Mouse (Mus musculus) thymus, postnatal 10 days (tissue): Measurements from ENCODE around the gene Rcor1.
A peak's percentile ranks its signal among the peaks of the same experiment; 100 is the strongest.
"Not testable (repeated sequence)": the region's sequence is repeated elsewhere in the genome, so short reads cannot be mapped to it uniquely, and the experiment has no call there.

Source experiments
- DNase-seq, 2 experiments: peaks; one replicate each; pipeline ENCODE4 v3.0.0; 2021; ENCODE audit warnings: low spot score in 2 of 2

The Rcor1 gene

DNA sequence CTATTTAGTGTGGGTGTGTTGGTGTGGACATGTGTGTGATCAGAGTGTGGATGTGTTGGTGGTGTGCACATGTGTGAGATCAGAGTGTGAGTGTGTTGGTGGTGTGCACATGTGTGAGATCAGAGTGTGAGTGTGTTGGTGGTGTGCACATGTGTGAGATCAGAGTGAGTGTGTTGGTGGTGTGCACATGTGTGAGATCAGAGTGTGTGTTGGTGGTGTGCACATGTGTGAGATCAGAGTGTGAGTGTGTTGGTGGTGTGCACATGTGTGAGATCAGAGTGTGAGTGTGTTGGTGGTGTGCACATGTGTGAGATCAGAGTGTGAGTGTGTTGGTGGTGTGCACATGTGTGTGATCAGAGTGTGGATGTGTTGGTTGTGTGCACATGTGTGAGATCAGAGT lies 30.1 kb downstream of the Rcor1 start:
- DNase-seq = not testable (repeated sequence)

DNA sequence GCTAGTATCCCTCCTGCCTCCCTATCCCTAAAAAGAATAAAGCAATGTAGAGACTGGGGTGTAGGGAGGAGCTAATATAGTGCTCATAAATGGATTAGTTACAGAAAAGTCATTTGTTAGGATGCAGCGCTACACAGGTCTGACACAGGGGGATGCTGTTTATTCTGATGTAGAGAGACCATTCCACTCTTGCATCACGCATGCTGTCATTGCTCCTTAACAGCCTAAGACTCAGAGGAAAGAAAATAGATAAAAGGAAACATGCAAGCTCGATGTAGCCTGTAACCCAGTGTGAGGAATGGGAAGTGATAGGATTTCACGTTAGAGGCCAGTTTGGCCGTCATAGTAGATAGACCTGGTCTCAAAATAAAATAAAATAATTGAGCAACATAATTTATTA lies 31.9 kb downstream of the Rcor1 start:
- no peak for DNase-seq

DNA sequence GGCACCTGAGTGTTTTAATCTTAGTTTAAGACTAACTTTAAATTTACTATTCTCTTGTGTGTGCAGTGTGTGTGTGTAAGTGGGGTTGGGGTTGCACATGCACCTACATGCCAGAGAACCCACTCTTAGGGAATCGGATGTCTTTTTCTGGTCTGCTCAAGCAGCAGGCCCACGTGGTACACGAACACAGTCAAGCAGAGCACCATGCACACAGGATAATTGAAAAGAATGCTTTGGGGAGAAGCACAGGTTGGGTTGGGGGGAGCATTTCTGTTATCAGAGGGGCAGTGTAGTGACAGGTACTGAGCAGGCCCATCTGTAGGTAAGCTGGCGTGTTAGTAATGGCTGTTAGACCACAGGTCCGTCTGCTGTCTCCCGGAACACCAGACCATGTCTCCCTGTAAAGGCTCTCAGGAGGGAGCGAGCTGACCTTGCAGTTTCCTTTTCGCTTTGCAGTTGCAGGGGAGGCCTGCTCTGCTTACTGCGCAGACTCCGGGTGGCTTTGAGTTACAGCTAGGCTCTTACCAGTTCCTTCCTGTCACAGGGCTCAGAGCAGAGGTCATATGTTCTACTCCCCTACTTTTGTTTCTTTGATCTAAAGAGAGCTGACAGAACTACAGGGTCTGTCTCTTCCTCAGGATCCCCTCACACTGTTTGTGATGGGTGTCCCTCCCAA lies 32.5 kb downstream of the Rcor1 start:
- peak; percentile 80 for DNase-seq

GRCm38 (mm10) chr12:111076385-111076965 lies 37.3 kb downstream of the Rcor1 start:
- DNase-seq = no peak

- DNase-seq = no peak
Measured at GRCm38 (mm10) chr12:111085579-111085978, 46.4 kb downstream of the Rcor1 start.

DNA sequence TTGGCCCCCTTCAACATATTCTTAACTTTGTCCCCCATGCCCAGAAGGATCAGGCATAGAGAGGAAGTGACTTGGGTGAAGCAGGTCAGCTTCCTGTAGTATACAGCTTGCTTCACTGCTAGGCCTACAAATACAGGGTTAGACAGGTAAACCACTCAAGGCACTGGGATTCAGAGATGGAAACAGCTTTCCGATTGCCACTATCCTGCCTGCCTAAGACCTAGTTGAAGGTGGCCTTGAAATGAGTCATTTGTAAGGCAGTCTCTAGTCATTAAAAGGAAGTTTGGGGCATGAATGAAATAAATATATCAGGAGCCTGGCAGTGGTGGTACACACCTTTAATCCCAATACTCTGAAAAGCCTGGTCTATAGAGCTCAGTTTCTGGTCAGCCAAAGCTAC lies 47.9 kb downstream of the Rcor1 start:
- DNase-seq = no peak

DNA sequence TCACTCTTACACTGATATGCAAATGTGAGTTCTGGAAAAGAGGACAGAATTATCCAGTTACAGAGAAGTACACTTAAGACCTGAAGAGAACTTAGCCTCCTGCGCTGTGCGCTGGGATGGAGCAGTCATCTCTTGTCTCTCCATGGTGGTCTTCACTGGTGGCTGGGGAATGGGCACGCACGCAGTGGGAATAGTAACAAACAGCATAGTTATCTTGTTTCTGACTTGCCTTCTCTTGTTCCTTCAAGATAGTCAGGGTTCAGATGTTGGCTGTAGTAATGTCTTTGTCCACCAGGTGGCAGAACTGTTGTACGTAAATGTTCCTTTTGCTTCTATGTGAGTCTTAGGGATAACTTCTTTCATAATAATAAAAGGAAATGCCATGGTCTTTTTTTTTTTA lies 49.0 kb downstream of the Rcor1 start:
- DNase-seq = peak; percentile 50 to 73

DNA sequence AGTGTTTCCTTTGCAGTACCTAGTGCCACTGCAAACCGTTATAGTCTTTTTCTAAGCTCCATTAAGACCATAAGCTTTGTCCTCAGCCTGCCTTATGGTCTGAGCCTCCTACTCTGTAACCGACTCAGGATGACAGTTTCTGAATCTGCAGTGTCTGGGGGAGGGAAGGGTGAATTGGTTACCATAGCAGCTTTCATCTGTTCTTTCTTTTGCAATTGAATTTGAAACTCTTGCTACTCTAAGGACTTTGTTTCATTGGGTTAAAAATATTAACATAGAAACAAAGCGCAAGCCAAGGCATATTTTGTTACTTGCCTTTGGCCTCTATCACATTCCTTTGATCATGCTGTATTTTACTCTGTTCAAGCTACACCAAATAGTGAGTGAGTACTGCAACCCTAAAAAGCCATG lies 49.6 kb downstream of the Rcor1 start:
- no peak for DNase-seq

GRCm38 (mm10) chr12:111089145-111089544 lies 50.0 kb downstream of the Rcor1 start:
- DNase-seq = no peak

DNA sequence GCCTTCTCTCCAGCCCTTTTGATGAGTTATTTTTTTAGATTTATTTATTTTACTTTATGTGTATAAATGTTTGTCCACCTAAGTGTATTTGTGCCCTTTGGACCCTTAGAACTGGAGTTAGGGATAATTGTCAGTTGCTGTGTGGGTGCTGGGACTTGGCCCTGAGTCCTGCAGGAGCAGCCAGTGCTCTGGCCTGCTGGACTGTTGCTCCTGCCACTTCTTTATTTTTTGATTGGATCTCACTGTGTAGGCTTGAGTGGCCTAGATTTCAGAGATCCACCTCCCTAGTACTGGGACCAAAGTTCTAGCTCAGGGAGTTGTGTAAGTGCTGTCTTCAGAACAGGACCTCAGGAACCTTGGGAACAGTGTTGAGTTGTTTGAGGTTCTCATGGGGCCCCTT lies 51.6 kb downstream of the Rcor1 start:
- no peak for DNase-seq

GRCm38 (mm10) chr12:111091981-111092380 lies 52.8 kb downstream of the Rcor1 start:
- DNase-seq = no peak

DNA sequence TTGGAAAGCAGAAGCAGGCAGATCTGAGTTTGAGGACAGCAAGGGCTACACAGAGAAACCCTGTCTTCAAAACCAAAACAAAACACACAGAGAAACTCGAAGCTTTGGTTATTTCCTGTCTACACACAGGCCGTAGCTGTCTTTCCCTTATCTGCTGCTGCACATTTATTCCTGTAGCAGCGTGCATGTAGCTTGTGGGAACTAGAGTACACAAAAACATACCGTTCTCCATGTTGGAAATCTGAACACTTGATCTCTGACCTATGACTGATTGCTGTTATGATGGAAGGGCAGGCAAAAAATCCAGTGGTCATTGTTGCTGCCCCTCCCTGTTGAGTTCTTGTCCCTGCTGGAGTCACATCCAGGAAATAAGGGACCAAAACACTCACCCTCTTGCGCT lies 54.9 kb downstream of the Rcor1 start:
- no peak for DNase-seq

DNA sequence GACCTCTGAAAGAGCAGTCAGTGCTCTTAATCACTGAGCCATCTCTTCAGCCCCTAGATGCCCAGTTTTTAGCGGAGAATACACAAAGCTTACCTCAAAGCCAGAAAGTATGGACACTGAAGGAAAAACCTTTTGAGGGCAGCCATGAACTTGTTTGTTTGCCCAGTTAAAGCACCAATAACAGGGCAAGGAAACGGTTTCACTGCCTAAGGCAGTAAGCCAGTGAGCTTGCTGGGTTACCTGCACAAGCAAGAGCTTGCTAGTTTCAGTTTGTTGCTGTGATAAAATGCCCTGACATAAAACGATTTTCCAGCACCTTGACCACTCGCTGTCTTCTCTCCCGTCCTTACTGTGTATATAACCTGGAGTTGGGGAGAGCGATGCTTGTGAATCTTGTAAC lies 55.9 kb downstream of the Rcor1 start:
- DNase-seq = no peak

- DNase-seq = no peak
Measured at GRCm38 (mm10) chr12:111096249-111096648, 57.1 kb downstream of the Rcor1 start.

- DNase-seq = no peak
Measured at GRCm38 (mm10) chr12:111097036-111097435, 57.9 kb downstream of the Rcor1 start.

- DNase-seq = no peak
Measured at GRCm38 (mm10) chr12:111111176-111111575, 72.0 kb downstream of the Rcor1 start.

DNA sequence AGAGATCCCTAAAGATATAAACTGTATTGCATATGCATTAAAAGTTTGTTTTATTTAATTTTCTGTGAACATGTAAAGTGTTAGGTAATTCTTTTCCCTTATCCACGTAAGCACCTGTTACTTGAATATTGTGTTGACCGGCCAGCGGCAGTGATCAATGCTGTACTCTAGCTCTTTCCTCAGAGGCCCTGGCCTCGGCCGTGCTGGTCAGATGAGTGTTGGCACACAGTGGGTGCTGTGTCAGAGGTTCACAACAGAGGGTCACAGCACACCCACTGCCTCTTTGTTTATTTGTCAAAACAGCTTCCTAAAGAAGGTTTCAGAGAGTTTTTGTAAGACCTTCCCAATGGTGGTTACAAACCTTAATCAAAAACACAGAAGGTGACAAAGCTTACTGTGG lies 75.4 kb downstream of the Rcor1 start:
- DNase-seq = no peak

GRCm38 (mm10) chr12:111119506-111120085 lies 80.4 kb downstream of the Rcor1 start:
- DNase-seq = no peak

DNA sequence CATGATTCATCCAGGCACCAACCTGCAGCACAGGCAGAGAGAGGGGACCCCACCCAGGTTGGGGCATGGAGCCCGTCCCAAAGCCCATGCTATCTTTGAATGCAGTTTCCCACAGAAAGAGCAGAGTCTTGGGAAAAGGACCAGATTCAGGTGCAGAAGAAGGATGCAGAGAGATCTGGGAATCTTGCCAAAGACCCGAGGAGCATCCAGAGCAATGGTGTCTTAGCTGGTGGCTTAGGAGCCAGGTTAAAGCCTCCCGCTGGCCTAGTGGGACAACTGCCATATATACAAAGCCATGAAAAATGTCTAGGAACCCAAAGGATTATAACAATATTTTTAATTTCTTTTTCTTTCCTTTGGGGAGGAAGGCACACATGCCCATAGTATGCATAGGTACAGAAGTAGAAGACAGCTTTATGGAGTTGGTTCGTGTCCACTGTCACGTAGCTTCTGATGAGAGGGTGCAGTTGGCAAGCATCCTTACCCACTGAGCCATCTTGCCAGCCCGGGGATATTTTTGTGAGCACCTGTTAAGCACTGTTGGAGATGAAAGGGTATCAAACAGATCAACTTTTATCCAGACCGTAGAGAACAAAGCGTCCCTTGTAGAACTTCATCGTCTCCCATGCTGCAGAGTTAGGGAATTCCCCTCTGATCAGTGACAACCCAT lies 82.0 kb downstream of the Rcor1 start:
- DNase-seq = no peak

DNA sequence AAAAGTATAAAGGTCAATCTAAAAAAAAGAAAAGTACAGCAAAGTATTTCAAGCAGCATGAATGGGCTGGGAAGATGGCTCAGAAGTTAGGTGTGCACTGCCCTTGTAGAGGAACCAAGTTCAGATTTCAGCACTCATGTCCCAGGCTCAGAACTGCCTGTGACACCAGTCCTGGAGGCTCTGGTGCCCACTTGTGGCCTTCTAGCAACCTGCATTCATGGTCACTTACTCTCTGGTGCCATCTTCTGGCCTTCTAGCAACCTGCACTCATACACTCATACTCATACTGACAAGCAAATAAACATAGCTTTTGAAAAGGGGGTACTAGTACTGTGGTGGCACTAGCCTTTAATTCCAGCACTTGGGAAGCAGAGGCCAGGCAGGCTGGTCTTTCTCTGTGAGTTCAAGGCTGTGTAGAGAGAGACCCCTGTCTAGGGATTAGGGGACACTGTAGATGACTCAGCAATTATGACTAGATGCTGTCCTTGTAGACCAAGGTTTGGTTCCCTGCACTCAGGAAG lies 83.2 kb downstream of the Rcor1 start:
- no peak for DNase-seq

- DNase-seq = no peak
Measured at GRCm38 (mm10) chr12:111124601-111125260, 85.6 kb downstream of the Rcor1 start.

DNA sequence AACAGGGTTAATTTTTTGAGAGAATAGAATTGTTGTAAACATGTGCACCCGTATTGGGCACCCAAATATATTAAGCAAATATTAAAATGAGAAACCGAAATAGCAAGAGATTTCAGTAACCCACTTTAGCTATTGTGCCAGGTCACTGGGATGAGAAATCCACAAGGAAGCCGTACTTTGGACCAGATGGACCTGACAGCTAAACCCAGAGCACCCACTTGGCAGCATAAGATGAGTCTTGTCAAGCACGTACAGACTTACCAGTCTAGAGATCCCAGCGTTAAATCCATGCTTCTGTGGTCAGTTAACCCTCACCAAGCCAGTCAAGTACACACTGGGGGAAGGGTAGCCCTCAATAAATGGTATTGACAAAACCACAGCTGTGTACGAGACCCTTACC lies 86.5 kb downstream of the Rcor1 start:
- DNase-seq = no peak
